Mouse (Mus musculus): ENCODE measurements at regions not wholly inside any gene's neighbourhood (a gene's known extent, or its start where the extent isn't known, plus 50 kb on each side); places are given as distances from the start of the nearest gene placed in this dataset.

GRCm38 (mm10) chr13:29019839-29020238 lies 66.3 kb upstream of the Sox4 start:
- Histone ChIP-seq H3K4me1 (ENCODE audit: insufficient read depth, low read length) (no peaks in the 10 kb centered on the region), H3K9me3 (ENCODE audit: low read length) (no peaks in the 10 kb centered on the region), H3K36me3 (ENCODE audit: insufficient read depth, low read length) (no peaks in the 10 kb centered on the region), H3K4me3 (ENCODE audit: low read depth, low read length) (no peak overlapping the region), H3K9ac (replicated peaks; ENCODE audit: low read length, poor library complexity, severe bottlenecking) (no peak overlapping the region), H3K27me3 (ENCODE audit: insufficient read depth, low read length) (no peaks in the 10 kb centered on the region), H3K27ac (ENCODE audit: low read depth, low read length) (no peak overlapping the region), H3K4me2 (ENCODE audit: low read depth, low read length, poor library complexity, severe bottlenecking) (no peak overlapping the region)
- TF ChIP-seq CTCF (IDR thresholded peaks at IDR 0.05): no peak
- 100% methylated on average over 3 of the region's 3 CpGs for WGBS
- DNase-seq (ENCODE audit: low spot score) (no peak), ATAC-seq (ENCODE audit: low FRiP score) (no peak)

- ATAC-seq (ENCODE audit: low FRiP score) (peak; percentile 80), DNase-seq (ENCODE audit: low spot score) (peak; percentile 83)
- TF ChIP-seq CTCF (IDR thresholded peaks at IDR 0.05): no peak
- no peaks in the 10 kb centered on the region for H3K4me1 ChIP-seq (ENCODE audit: insufficient read depth, low read length)
- peak overlapping the region; percentile 67 for H3K9ac ChIP-seq (replicated peaks; ENCODE audit: low read length, poor library complexity, severe bottlenecking)
- peak overlapping the region; percentile 37 for H3K4me3 ChIP-seq (ENCODE audit: low read depth, low read length)
- H3K9me3 ChIP-seq (ENCODE audit: low read length): no peaks in the 10 kb centered on the region
- 39% methylated on average over 25 of the region's 25 CpGs for WGBS
- no peaks in the 10 kb centered on the region for H3K27me3 ChIP-seq (ENCODE audit: insufficient read depth, low read length)
- H3K4me2 ChIP-seq (ENCODE audit: low read depth, low read length, poor library complexity, severe bottlenecking): peak overlapping the region; percentile 63
- no peaks in the 10 kb centered on the region for H3K36me3 ChIP-seq (ENCODE audit: insufficient read depth, low read length)
- peak overlapping the region; percentile 87 for H3K27ac ChIP-seq (ENCODE audit: low read depth, low read length)
These were observed 62.7 kb upstream of the Sox4 start for GRCm38 (mm10) chr13:29016145-29016651.

- TF ChIP-seq CTCF (IDR thresholded peaks at IDR 0.05): no peak
- H3K4me1 ChIP-seq (ENCODE audit: insufficient read depth, low read length): no peaks in the 10 kb centered on the region
- ATAC-seq (ENCODE audit: low FRiP score) (peak; percentile 58), DNase-seq (ENCODE audit: low spot score) (peak; percentile 50)
- peak overlapping the region; percentile 87 for H3K27ac ChIP-seq (ENCODE audit: low read depth, low read length)
- 10% methylated on average over 9 of the region's 9 CpGs for WGBS
- H3K9ac ChIP-seq (replicated peaks; ENCODE audit: low read length, poor library complexity, severe bottlenecking): peak overlapping the region; percentile 67
- H3K9me3 ChIP-seq (ENCODE audit: low read length): no peaks in the 10 kb centered on the region
- no peaks in the 10 kb centered on the region for H3K36me3 ChIP-seq (ENCODE audit: insufficient read depth, low read length)
- peak overlapping the region; percentile 63 for H3K4me2 ChIP-seq (ENCODE audit: low read depth, low read length, poor library complexity, severe bottlenecking)
- H3K4me3 ChIP-seq (ENCODE audit: low read depth, low read length): peak overlapping the region; percentile 37
- H3K27me3 ChIP-seq (ENCODE audit: insufficient read depth, low read length): no peaks in the 10 kb centered on the region
These were observed 62.1 kb upstream of the Sox4 start for GRCm38 (mm10) chr13:29015605-29015994.

GRCm38 (mm10) chr13:29014827-29015604 lies 61.5 kb upstream of the Sox4 start:
- H3K27ac ChIP-seq (ENCODE audit: low read depth, low read length): peak overlapping the region; percentile 87
- H3K4me3 ChIP-seq (ENCODE audit: low read depth, low read length): peak overlapping the region; percentile 37
- H3K4me1 ChIP-seq (ENCODE audit: insufficient read depth, low read length): no peaks in the 10 kb centered on the region
- WGBS: 8% methylated on average over 13 of the region's 13 CpGs
- DNase-seq (ENCODE audit: low spot score) (peak; percentile 73), ATAC-seq (ENCODE audit: low FRiP score) (peak; percentile 60; the same call in 1 of the 2 replicates)
- peak overlapping the region; percentile 67 for H3K9ac ChIP-seq (replicated peaks; ENCODE audit: low read length, poor library complexity, severe bottlenecking)
- TF ChIP-seq CTCF (IDR thresholded peaks at IDR 0.05): no peak
- H3K4me2 ChIP-seq (ENCODE audit: low read depth, low read length, poor library complexity, severe bottlenecking): peak overlapping the region; percentile 63
- H3K9me3 ChIP-seq (ENCODE audit: low read length): no peaks in the 10 kb centered on the region
- H3K36me3 ChIP-seq (ENCODE audit: insufficient read depth, low read length): no peaks in the 10 kb centered on the region
- no peaks in the 10 kb centered on the region for H3K27me3 ChIP-seq (ENCODE audit: insufficient read depth, low read length)

GRCm38 (mm10) chr13:29014066-29014826 lies 60.7 kb upstream of the Sox4 start:
- H3K4me3 ChIP-seq (ENCODE audit: low read depth, low read length): peak overlapping the region; percentile 37
- ATAC-seq (ENCODE audit: low FRiP score): peak; percentile 44
- TF ChIP-seq CTCF (IDR thresholded peaks at IDR 0.05): no peak
- peak; percentile 34 for DNase-seq (ENCODE audit: low spot score)
- no peaks in the 10 kb centered on the region for H3K27me3 ChIP-seq (ENCODE audit: insufficient read depth, low read length)
- peak overlapping the region; percentile 67 for H3K9ac ChIP-seq (replicated peaks; ENCODE audit: low read length, poor library complexity, severe bottlenecking)
- peak overlapping the region; percentile 87 for H3K27ac ChIP-seq (ENCODE audit: low read depth, low read length)
- no peaks in the 10 kb centered on the region for H3K9me3 ChIP-seq (ENCODE audit: low read length)
- peak overlapping the region; percentile 63 for H3K4me2 ChIP-seq (ENCODE audit: low read depth, low read length, poor library complexity, severe bottlenecking)
- WGBS: 28% methylated on average over 15 of the region's 15 CpGs
- H3K4me1 ChIP-seq (ENCODE audit: insufficient read depth, low read length): no peaks in the 10 kb centered on the region
- H3K36me3 ChIP-seq (ENCODE audit: insufficient read depth, low read length): no peaks in the 10 kb centered on the region

GRCm38 (mm10) chr13:29006467-29006866 lies 53.0 kb upstream of the Sox4 start:
- Histone ChIP-seq H3K27me3 (ENCODE audit: insufficient read depth, low read length) (no peaks in the 10 kb centered on the region), H3K4me2 (ENCODE audit: low read depth, low read length, poor library complexity, severe bottlenecking) (no peak overlapping the region), H3K9ac (replicated peaks; ENCODE audit: low read length, poor library complexity, severe bottlenecking) (no peak overlapping the region), H3K36me3 (ENCODE audit: insufficient read depth, low read length) (no peaks in the 10 kb centered on the region), H3K4me1 (ENCODE audit: insufficient read depth, low read length) (no peaks in the 10 kb centered on the region), H3K4me3 (ENCODE audit: low read depth, low read length) (no peak overlapping the region), H3K9me3 (ENCODE audit: low read length) (no peaks in the 10 kb centered on the region), H3K27ac (ENCODE audit: low read depth, low read length) (no peak overlapping the region)
- DNase-seq (ENCODE audit: low spot score): no peak
- TF ChIP-seq CTCF (IDR thresholded peaks at IDR 0.05): no peak
- no peak for ATAC-seq (ENCODE audit: low FRiP score)

All from midbrain, postnatal 0 days (tissue).